Mouse (Mus musculus): Measurements from ENCODE around the gene Yars.

Yars gene

DNA sequence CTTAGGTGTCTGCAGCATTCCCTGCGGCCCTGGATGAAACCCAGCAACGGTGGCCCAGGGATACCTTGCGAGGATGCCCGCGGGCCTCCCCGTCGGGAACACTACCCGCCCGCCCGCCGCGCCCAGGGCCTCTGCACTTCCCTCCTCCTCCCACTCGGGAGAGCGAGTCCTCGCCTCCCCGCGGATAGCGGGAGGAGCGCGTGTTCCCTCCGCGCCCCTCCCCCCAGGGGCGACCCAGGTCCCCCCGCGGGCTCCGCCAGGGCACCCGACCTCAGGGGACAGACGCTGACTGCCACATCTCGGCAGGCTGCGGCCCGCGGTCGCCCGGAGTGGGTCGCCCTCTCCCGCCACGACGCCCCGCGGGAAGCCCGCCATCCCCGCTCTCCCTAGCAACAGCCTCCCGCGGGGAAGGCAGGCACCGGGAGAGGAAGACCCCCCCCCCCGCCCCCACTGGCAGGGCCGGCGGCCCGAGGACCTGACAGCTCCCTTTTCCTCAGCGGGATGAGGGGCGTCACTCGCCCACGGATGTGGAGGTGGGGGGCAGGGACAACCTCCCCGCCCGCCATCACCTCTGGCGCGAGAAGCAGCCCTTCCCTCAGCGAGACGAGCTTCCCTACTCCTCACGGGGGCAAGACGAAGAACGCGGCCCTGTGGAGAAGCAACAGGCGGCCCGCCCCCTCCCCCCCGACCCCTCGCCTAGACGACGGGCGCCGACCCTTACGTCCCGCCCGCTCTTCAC, 588 bp upstream of the Yars start:
- DNase-seq (ENCODE audit: low spot score in 2 of 2), result peak; percentile 44 to 59

DNA sequence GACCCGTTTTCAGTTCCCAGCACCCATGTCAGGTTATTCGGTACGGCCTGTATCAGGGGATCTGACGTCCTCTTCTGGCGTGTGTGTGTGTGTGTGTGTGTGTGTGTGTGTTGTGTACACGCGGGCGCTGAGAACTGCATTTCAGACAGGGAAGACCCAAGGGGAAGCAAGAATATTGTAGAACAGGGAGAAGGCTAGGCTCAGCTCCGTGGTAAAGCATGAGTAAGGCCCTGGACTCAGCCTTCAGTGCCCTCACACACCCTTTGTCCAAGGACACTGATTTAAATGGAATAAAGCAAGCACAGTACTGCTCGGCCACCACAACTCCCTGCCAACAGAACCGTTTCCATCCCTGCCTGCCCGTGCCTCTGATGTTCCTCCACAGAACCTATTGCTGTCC, 978 bp downstream of the Yars start:
- no peak for DNase-seq (ENCODE audit: low spot score in 2 of 2)

DNA sequence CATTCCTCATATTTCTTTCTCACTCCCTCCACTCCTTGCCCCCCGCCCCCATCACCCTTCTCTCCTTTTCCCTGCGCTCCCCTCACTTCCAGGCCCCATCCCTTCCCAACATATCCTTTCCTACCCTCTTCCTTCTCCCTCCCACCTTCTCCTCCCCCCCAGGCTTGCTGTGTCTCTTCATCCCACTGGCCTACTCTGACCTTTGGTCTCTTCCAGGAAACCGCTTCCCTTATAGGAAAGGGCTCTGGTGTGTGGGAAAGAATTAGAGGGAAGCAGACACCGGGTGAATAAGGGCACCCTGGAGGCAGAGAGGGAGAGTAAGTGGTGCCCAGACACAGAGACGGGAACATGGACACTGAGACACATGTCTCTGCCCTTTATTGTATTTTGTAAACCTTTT, 2.1 kb downstream of the Yars start:
- no peak for DNase-seq (ENCODE audit: low spot score in 2 of 2)

DNA sequence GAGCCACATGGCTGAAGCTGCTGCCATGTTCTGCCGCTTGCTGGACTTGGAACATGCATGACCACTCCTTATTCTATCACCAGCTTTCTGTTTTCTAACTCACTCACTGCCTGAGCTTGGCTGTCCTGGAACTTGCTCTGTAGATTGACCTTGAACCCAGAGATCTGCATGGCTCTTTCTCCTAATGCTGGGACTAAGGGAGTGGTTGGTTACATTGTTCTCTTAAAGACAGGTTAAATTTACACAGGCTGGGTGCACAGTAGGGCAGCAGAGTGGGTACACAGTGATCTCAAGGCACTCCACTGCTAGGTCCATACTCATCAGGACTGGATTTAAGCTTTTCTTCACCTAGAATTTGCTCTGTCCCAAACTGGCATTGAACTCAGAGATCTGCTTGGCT, 4.7 kb downstream of the Yars start:
- no peak for DNase-seq (ENCODE audit: low spot score in 2 of 2)

DNA sequence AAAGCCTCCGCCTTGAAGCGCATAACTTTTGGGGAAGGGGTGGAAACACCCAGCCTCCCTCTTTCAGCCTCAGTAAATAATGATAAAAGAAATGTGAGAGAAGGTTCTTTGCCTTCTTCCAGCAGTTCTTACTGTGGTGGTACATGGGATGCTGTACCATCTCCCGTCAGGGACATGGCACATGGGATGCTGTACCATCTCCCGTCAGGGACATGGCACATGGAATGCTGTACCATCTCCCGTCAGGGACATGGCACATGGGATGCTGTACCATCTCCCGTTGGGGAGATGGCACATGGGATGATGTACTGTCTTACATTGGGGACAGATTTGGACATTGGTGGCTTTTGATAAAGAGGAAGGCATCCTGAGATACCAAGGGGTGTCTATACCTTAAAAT, 8.0 kb downstream of the Yars start:
- no peak for DNase-seq (ENCODE audit: low spot score in 2 of 2)

DNA sequence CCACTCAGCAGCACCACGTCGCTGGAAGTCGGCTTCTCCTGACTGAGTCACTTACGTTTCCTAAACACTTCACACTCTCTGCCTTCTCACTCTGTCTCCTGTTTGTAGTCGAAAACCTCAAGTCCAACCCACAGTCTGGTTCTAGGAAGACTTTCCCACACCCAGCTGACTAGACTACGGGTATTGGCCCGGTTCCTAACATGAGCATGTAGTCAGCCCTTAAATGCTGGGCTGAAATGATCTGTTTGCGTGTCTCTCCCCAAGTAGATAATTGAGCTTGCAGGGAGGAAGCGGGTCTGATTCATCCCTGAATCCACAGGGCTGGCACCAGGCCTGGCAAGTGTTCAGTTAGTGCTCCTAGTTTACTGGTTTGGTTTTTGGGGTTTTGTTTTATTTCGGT, 15.1 kb downstream of the Yars start:
- DNase-seq (ENCODE audit: low spot score in 2 of 2), result no peak

DNA sequence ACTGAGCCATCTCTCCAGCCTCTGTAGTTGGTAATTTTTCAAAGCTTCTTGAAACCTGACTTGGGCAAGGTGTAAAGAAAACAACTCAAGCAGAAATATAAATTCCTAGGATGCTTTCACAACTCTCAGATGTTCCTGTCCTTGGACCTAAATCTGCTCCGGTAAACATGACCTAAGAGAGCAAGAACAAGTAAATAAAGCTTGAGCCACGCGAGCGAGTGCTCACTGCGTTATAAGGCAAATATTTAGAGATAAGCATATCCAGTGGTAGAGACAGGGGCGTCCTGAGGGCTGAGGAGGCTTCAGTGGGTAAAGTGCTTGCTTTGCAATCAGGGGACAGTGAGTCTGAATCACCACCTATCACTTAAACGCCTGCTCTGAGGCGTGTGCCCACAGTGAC, 17.2 kb downstream of the Yars start:
- DNase-seq (ENCODE audit: low spot score in 2 of 2), result no peak

DNA sequence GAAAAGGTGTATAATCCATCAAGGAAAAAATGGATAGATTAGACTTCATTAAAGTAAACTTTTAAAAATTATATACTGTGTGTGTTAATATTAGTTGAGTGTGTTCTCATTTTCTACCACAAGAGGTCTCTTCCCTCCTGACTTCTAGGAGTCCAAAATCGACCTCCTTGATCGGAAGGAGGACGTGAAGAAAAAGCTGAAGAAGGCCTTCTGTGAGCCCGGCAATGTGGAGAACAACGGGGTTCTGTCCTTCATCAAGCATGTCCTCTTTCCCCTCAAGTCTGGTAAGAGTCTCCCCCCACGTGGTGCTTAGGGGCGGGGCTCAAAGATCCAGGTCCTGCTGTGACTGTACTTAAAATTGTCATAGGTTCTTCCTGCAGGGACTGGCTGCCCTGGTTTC, 19.9 kb downstream of the Yars start:
- DNase-seq (ENCODE audit: low spot score in 2 of 2), result no peak

DNA sequence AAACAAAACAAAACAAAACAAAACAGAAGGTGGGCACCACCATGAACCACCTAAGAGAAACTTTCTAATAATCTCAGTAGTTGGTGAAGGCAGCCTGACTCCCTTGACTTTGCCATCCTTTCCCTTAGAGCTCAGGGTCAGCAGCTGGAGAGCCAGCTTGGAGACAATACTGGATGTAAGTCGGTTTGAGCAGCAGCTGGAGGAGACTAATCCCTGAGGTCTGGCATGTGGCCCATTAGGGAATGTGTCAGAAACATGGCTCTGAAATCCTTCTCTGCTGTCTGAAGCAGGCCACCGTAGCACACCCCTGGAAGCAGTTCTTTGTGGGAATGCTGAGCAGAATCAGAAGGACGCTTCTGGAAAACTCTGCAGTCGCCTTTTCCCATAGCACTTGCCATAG, 21.9 kb downstream of the Yars start:
- no peak for DNase-seq (ENCODE audit: low spot score in 2 of 2)

DNA sequence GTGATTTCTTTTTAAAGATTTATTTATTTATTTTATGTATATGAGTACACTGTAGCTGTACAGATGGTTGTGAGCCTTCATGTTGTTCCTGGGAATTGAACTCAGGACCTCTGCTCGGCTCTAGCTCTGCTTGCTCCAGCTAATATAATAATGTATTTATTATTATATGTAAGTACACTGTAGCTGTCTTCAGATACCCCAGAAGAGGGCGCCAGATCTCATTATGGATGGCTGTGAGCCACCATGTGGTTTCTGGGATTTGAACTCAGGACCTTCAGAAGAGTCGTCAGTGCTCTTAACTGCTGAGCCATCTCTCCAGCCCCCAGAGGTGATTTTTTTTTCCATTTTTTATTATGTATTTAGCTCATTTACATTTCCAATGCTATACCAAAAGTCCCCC, 22.9 kb downstream of the Yars start:
- peak in 1 of 2 experiments; percentile 38 for DNase-seq (ENCODE audit: low spot score in 2 of 2)

DNA sequence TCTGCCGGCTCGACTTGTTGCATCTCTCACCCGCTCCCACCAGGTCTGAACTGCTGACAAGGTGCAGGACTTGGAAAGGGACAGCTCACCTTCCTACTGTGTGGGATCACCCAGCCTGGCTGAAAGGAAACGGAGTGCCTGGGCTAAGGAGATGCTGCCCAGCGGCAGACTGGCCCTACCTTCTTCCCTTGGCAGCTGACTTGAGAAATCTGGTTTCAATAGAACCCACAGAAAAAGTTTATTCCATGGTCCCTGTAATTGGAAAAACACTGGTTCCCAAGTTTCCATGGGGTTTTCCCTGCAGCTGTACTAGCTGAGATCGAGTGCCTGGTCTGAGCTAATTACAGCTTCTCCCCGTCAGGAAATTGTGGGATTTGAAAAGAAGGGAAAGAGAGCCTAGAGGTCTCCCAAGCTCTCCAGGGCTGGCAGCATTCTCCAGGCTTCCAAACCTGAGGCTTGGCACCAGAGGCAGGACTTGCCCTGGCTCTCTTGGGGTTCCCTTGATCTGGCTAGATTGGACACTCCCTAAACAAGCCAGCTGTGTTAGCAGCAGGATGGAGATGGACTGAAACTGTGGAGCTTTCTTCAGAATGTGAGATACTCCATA, 29.1 kb downstream of the Yars start:
- DNase-seq (ENCODE audit: low spot score in 2 of 2), result no peak

DNA sequence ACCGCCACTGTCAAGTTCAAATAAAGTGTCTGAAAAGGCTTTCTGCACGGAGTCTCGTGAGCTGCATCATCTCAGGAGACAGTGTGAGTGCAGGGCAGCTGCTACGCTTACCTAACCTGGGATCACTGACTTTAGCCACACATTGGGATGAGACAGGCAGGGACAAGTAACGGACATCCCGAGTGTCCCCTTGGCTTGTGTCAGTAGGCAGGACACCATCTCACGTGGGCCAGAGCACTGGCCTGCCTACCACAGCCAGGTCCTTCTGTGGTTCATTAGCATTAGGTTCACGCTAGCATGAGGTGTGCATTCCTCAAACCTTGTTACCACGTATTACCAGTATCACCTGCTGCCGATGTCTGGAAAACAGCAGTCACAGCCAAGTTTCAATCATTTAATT, 29.6 kb downstream of the Yars start:
- DNase-seq (ENCODE audit: low spot score in 2 of 2), result no peak

DNA sequence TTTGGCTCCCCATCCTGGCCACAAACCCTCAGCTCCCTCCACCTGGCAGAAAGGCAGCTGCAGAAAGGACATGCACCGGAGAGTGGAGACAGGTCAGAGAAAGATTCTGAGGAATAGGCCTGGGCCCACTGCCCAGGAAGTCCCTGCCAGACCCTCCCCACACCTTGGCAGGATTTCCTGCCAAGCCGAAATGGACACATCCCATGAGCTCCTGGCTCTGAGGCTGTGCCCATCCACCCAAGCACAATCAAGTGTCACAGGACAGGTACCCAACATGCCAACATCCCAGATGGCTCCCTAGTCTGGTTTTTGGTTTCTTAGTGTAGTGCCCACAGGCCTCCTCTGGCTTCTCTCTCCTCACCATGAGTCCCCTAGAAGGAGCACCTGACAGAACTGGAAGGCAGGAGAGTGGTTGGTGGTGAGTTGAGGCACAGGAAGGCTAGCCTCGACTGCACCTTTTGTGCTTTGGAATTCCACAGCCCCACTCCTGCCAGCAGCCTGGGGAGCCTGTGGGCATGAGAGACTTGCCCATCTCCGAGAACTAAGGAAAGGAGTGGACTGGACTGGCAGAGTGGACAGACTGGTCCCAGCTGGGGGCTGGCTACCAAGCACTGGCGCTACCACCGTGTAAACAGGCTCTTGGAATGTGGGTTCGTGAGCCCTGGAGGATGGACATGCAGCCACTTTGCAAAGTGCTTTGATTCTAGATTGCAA, 31.0 kb downstream of the Yars start:
- no peak for DNase-seq (ENCODE audit: low spot score in 2 of 2)

DNA sequence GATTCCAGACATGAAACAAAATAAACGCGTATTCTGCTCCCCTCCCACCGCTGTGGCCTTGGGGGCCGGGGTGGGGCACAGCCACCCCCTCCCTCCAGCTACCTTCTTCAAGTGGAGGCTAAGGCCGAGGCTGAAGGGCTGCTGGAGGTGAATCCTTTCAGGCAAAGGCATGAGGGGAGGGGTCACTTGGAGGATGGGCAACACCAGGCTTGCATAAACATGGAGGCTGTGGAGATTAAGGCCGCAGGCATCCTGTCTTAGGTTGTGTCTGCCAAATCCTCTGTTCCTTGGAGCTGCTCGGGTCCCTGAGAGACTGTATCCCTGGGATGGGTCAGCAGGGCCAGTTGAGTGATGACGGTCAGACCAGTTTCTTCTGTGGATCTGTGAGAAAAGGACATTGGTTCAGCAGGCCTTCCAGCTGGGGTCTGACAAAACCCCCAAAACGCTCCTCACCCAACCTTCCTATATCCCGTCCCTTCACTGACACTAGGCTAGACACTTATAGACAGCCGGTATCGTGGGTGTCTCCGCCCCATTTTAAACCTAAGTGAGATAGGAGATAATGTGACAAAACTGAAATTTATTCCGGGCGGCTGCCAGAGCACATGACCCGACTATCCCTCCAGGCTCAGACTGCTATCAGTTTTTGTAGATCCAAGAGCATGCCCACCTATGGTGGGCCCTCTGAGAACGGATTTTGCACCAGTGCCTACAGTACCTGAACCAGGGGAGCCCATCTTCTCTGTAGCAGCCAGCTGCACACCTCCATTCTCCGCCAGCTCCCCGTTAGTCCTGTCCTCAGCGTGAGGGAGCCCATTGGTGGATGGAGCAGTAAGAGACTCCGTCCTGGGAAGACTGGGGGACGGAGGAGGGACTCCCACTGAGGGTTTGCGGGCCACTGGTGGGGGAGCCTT, 31.8 kb downstream of the Yars start:
- DNase-seq (ENCODE audit: low spot score in 2 of 2), result no peak

DNA sequence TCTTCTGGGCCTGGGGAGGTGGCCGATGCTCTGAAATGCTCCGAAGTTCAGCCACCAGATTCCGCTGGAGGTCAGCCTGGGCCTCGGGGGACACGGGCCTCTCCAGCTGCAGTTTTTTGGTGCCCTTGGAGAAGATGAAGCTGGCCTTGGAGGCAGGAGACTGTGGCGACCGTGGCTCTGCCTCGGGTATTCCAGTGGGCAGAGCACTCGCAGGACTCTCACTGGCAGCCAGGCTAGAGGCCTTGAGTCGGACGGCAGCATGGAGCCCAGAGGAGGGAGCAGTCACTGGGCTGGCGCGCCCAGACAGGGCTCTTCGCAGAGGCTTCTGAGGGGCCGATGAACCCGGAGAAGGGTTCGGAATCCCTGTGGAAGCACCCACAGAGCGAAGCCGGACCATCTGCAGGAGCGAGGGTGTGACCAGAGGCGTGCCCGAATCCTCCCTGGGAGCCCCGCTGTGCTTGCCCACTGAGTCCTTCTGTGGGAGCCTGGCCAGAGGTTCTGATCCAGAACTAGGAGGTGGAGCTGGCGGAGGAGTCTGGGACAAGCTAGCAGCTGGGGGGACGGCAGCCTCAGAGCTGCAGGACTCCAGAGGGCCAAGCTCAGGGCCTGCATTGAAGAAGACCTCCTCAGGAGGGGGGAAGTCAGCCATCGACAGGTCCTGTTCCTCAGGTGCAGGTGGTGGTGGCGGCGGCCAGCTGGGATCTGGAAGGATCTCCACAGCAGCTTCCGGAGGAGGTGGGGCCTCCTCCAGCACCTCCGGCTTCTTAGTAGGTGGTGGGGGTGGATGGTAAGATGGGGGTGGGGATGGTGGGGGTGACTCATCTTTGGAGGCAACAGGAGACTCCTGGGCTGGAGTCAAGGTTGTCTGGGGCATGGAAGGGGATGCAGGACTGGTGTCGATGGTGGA, 32.7 kb downstream of the Yars start:
- no peak for DNase-seq (ENCODE audit: low spot score in 2 of 2)

DNA sequence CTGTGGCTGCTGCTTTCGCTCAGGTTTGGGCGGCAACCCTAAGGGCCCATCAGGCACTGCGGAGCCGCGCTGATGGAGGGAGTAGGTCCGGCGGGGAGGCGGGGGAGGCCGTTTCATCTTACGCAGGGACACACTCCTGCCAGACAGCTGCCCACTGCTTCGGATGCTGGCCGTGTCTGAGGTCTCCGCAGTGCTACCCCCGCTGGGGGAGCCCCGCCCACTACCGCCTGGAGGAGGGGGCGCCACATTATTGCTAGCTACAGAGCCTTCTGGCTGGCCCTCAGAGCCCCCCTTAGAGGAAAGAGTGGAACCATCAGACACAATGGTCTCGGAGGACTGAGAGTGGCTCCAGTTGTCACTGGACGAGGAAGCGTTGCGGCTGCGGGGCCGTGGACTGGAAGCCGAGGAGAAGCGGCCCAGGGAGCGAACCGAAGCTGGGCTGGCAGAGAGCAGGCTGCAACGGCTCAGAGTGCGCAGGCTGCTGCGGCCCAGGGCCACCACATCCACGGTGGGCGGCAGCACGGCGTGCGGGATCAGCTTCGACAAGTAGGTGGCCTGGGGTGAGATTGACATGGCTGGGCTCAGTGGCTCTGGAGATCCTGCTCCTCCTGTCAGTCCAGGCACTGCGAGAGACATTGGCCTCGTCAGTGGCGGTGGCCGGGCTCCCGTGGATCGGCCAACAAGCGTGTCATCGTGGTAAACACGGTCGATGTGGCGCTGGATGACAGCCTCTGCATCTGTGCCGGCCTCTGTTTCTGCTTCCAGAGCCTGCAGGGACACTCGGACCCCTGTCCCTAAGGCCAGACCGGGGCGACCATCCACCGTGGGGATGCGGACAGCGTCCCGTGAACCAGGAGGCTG, 34.1 kb downstream of the Yars start:
- no peak for DNase-seq (ENCODE audit: low spot score in 2 of 2)

DNA sequence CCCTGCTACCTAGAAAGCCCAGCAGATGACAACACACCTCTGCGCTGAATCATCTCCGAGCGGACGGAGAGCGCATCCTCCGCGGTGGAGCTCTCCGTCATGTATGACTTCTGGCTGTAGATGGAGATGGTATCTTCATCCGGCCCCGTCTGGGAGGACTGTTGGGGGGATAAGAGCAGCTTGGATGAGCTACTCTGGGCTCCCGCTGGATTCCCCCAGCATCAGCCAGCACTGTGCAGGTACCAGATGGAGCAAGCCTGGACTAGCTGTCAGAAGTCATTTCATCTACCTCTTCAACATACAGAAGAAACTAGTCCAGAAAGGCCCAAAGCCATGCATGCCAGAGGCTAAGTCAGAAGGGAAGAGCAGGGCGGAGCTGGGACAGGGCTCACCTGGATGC, 35.8 kb downstream of the Yars start:
- no peak for DNase-seq (ENCODE audit: low spot score in 2 of 2)

DNA sequence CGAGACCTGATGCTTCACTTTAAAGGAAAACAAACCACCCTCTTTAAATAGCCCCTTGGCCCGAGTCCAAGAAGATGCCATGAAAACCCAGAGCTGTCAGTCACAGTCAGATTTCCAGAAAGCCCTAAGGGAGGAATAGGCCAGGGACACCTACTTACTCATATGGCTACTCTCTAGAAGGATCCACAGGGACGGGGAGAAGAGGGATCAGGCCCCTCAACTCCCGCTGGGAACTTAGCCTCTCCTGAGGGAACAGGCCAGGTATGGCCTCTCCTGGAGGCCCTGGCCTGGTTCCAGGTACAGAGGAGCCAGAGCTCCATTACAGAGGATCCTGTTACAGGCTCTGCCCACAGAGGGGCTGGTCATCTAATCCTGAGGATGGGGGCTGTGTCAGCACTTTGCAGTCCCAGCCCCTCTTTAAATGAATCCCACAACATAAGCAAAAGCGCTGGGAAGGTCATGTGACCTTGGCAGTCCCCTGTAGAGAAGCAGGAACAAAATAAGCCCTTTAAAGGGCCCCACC, 36.9 kb downstream of the Yars start:
- DNase-seq (ENCODE audit: low spot score in 2 of 2), result no peak

DNA sequence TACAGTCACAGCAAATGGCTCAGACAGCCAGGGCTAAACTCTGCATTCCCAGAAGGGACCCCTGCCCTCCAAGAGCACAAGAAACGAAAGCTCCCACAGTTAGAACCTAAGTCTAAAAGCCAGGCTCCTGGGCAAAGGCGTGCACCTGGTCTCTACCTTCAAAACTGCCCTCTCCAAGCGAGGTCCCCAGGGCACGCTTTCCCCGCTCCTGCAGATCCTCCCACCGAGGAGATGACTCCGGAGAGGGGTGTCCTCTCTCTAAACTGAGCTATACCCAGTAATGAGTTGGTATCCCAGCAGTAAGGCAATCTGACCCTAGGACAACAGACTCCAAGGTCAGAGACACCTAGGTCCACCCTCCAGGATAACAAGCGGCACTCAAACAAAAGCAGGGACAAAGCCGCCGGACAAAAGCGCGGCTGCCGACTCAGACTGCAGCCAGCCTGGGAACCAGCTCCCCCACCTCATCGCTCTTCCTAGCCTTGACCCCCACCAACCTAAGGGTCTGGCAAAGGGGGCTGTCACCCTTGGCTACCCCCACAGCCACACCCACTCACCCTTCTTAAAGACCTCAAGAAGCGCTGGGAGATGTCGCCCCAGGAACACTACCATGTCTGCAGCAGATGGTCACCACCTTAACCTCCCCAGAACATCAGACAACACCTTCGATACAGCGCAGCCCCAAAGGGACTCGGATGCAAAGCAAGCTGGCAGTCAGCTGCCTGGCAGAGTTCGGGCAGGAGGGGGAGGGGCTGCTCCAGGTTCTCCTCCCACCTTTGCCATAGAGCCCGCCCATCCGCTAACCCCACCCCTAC, 37.8 kb downstream of the Yars start:
- DNase-seq (ENCODE audit: low spot score in 2 of 2), result no peak

Data from thymus, postnatal 10 days (tissue).